Mouse (Mus musculus): ENCODE data around the gene Pip4k2b. TPM values are rescaled to one million over a fixed set of nuclear protein-coding genes. Genes with fewer than 3 reads are reported as not detected.

Gene Pip4k2b
- total RNA-seq, 2 experiments from 2014 or later = 115 to 118 TPM

DNA sequence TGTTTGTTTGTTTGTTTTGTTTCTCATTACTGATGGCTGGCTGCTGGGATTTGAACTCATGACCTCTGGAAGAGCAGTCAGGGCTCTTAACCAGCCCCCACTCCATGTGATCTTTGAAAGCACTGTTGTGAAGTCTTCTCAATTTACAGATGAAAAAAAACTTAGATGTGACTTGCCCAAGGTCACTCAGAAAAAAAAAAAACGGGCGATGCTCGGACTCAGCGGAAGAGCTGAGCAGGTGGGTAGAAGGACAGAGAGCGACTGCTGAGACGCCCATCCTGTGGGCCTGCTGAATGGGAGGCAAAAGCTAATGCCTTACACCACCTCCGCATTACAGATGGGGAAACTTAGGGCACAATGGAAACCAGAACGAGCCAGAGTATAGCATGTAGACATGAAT, 47.8 kb downstream of the Pip4k2b start:
- DNase-seq (ENCODE audit: low spot score in 2 of 2) = no peak

DNA sequence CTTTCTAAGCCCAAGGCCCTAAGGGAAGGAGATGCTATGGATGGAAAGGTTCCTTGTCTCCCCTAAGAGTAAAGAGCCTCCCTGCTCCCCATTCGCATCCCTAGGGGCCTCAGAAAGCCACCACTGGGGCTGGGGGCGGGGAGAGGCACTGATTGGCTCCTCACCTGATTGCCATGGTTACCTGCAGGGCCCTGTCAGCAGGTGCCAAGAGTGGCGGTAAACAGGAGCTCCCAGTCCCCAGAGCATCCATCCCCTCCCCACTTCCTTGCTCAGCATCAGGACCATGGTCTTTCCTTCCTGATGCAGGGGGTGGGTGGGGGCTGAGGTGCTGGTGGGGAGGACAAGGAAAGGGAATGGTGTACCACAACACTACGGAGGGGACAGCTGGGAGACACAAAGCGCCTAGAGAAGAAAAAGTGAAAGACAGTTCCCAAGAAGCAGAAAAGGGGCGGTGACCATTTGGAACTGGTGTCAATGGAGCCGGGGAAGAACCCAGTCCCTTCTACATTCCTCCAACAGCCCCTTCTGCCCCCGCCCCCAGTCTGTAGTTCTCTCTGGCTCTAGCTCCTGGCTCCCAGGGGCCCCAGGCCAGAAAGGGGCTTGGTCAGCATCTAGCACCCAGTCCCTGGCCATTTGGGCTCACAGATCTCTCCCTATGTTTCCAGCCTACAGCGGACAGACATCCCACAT, 48.6 kb downstream of the Pip4k2b start:
- peak in 1 of 2 experiments; percentile 54 for DNase-seq (ENCODE audit: low spot score in 2 of 2)

DNA sequence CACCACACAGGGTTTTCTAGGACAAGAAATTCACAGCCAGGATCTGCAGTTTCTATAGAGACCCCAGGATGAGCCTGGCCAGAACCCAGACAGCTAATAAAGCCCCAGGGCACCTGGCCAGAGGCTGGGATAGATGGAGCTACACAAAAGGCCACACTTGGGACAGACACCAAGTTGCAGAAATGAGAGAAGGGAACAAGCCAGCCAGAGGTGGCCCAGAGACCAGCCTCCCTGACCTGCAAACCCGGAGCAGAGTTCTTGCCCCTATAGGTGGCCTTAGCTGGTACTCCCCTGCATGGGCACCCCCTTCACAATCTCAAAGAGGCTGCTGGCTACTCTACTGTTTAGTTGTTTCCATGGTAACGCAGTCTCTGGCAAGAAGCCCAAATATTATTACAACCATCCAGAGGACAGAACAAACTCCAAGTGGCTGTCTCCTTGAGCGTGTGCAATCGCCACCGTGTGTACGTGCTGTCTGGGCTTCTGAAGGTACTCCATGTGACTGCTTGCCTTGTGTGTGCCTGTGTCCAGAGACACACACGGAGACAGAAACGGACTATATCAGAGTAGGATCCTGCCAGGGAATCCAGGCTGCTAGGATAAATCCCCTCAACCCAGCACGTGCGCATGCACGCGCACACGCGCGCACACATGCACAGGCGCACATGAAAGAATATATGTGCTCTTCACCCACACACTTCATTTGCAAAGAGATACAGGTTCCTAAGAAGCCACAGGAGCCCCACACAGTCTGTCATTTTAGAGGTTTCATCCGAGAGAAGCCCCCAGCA, 49.4 kb downstream of the Pip4k2b start:
- DNase-seq (ENCODE audit: low spot score in 2 of 2) = peak; percentile 65 to 85

DNA sequence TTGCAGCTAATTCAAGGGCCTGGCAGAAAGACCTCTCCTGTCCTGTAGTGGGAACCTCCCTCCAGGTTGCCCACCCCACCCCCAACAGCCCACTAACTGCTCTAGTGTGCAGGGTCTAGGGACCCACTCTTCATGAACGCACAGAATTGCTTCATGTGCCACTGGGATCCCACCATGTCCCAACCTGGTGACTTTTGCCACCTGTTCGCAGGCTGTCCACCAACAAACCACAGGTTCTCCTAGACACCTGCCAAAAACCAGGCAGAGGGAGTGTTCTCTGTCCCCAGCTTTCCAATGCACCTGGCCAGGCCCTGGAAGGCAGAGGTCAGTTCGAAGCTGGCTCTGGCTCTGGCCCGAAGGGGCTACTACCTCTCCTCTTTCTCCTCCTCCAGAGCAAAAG, 50.1 kb downstream of the Pip4k2b start:
- no peak for DNase-seq (ENCODE audit: low spot score in 2 of 2)

DNA sequence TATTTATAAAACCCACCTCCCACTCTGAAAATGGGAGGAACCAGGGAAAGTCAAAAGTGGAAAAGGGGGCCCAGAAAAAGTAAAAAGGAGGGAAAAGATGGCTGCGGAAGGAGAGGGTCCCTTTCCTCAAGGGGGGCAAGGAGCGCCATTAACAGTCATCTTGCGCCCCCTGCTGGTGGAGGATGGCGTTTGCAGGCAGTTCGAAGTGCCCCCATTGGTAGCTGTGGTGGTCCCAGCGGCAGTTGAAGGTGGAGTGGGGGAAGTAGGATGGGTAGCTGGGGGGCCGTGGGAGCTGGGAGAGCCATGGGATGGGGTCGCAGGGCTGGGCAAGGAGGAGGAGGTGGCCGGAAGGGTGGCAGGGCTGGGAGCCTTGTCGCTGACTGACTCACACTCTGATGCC, 54.6 kb downstream of the Pip4k2b start:
- DNase-seq (ENCODE audit: low spot score in 2 of 2) = peak; percentile 58 to 67

DNA sequence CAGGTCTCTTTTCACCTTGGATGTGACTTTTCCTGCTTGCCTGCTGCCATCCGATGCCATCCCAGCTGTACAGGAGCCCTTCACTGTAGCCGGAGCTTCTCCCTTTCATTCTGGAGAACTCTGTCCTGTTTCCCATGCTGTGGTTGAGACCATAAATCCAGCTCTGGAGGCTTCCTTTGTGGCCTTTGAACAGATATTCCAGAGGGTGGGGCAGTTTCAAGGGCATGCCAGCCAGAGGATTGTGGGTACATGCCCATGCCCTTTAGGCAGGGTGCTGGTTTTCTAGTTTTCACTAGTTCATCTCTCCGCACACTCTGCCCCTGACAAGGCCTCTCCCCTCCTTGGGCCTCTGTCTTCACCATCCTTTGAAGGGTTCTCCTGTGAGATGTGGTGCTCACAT, 57.4 kb downstream of the Pip4k2b start:
- no peak for DNase-seq (ENCODE audit: low spot score in 2 of 2)

DNA sequence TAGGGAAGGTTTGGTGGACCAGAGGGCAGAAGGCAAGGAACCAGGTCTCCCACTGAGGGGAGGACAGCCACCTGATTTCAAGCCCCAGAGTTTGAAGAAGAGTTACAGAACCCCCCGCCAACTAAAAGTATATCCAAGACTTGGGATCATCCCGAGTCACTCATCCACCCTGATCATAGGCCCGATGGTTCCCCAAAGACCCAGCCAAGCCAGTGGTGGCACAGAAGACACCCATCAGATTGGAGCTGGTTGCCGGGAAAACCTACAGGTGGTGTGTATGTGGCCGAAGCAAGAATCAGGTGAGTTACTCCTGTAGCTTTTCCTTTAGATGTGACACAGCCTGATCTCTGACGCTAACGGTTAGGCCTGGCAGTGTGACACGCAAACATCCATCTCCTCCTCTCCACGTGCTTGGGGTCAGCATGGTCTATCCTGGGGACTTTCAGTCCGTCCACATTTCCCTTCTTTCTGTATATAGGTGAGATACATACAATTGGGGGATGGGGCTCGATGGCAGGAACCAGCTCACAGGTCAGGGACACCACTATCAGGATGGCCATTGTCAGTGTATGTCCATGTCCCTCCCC, 58.1 kb downstream of the Pip4k2b start:
- no peak for DNase-seq (ENCODE audit: low spot score in 2 of 2)

DNA sequence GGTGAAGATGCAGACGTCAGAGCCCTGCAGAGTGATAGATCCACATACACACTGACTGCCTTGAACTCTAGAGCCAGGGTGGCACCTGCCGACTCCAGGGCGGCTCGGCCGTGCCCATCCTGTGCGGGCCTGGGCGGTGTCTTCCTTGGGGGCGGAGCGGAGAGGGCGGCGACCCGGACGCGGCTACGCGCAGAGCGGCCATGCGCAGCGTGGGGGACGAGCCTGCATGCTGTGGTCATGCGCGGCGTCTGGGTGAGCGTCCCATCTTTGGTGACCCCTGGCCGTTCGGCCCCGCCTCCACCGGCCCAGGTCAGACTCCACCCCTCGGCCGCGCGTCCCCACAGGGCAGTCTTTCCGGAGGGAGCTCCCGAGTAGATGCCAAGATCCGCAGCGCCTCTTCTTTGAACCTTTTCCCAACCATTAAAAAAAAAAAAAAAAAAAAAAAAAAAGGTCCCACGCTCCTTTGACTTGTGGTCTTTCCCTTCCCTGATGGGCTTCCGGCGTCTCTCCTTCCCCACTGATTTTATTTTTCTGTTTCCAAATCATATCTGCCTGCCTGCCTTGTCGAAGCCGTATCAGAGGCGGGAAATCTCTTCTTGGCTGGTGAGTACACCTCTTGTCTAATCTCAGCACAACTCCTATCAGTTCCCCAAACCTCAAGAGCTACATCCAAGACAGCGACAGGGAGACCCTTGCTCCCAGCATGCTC, 58.7 kb downstream of the Pip4k2b start, which contains the start of gene Cisd3:
TSS of gene Cisd3 (plus strand) at position 214 of the 709 bp plus-strand sequence.
- peak; percentile 65 to 79 for DNase-seq (ENCODE audit: low spot score in 2 of 2)

DNA sequence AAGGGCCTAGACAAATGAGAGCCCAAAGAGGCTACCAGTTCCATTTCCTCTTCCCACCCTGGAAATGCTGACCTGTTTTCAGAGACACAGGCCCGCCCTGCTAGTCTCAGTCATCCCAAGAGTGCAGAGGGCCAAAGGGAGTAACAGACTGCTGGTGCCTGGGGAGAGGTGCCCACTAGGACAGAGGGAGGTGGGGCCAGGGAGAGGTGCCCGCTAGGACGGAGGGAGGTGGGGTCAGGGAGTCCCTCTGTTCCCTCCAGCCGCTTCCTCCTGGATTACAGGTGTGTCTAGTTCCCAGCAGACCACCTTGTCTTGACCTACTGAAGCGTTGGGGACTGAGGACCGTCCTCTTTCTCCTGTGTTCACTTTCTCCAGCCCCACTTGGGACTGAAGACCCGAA, 59.7 kb downstream of the Pip4k2b start:
- DNase-seq (ENCODE audit: low spot score in 2 of 2) = no peak

DNA sequence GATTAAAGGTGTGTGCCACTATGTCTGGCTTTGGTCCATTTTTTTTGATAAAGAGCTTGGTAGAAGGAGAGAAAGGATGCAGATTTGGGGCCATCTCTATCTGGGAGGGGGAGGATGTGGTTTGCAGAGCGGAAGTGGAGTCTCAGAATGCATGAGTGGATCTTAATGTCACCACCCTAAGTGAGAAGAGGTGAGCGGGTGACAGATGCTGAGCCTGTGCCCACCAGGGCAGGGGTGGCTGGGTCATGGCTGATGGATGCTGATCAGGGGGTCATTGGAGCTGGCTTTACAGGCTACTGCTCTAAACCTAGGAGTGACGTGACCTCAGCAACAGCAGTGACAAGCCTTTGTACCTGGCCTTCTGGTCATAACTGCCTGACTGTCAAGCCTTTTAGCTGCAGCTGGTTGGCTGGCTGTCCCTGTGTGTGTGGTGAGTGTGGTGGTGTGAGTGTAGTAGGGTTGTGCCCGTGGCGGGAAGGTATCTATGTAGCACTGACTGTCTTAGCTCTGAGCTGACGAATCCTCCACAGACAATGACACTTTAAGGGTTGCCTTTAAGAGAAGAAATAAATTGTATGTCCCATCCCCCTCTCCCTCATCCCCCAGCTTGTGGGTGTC, 60.3 kb downstream of the Pip4k2b start:
- no peak for DNase-seq (ENCODE audit: low spot score in 2 of 2)

DNA sequence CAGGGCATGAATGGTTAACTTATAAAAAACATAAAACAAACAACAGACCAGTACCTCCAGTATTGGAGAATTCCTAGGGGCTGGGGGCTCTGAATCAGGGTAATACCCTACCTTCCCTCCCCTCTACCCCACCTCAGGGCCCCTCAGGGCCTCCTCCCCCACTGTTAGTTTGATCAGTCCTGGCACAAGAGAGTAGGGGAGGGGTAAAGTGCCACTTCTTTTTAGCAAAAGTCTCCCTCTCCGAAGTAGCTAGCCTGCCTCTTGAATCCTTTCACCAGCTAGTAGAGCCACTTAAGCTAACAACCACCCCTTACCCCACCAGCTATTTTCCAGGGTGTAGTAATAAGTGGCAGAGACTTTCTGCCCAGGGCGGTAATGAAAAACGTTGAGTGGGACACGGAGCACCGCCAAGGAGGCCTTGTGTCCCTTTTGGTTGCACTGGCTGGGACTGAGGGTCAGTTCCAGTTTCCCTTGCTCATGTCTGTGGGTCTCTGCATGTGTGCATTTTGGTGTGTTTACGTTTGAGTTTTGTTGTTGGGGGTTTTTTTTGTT, 61.9 kb downstream of the Pip4k2b start:
- no peak for DNase-seq (ENCODE audit: low spot score in 2 of 2)

DNA sequence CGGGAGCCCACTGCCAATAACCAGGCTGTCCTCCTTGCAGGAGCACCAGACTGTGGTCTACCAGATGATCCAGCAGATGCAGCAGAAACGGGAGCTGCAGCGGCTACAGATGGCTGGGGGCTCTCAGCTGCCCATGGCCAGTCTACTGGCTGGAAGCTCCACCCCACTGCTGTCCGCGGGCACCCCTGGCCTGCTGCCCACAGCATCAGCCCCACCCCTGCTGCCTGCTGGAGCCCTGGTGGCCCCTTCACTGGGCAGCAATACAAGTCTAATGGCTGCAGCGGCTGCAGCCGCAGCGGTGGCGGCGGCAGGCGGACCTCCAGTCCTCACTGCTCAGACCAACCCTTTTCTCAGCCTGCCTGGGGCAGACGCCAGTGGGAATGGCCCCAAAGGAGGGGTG, 64.1 kb downstream of the Pip4k2b start:
- no peak for DNase-seq (ENCODE audit: low spot score in 2 of 2)

DNA sequence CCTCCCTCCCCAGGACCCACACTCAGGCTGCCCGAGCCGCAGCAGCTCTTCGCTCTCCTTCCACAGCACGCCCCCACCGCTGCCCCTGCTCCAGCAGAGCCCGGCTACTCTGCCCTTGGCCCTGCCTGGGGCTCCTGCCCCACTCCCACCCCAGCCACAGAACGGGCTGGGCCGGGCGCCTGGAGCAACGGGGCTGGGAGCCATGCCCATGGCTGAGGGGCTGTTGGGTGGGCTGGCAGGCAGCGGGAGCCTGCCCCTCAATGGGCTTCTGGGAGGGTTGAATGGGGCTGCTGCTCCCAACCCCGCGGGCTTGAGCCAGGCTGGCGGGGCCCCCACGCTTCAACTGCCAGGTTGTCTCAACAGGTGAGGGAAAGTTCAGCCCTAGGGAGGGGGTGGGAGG, 66.2 kb downstream of the Pip4k2b start:
- DNase-seq (ENCODE audit: low spot score in 2 of 2) = no peak

DNA sequence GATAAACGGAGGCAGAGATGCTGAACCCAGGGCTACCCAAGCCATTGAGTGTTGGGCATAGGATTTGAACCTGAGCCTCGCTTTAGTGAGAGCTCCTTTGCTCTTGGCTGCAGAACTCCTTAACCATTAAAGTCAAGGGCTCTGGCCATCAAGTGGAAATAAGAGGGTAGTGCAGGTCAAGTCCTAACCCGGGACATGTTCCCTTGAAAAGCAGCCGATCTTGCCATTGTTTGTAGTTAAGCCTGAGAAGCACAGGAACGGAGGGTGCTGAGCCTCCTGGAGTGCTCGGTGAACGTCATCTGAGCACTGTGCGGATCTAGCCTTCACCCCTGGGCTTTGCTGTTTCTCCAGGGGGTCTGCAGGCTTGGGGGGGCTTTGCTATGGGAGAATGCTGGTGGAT, 66.7 kb downstream of the Pip4k2b start:
- no peak for DNase-seq (ENCODE audit: low spot score in 2 of 2)

DNA sequence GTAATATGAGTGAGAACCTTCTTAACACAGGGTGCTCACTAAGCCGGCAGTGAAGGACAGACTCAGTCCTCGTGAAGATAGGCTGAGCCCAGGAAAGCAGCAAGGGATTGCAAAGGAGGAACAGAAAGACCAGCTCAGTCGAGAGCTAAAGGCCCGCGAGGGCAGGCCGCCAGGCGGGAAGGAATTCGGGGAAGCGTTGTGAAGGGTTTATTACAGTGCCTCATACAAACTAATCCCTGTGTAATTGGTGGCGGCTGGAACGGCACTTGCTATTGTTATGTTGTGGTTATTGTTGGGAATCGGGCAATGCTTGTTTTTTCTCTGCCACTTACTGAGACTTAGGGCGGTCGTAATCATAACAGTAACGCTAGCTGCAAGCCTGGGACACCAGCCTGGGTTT, 67.1 kb downstream of the Pip4k2b start:
- DNase-seq (ENCODE audit: low spot score in 2 of 2) = no peak

DNA sequence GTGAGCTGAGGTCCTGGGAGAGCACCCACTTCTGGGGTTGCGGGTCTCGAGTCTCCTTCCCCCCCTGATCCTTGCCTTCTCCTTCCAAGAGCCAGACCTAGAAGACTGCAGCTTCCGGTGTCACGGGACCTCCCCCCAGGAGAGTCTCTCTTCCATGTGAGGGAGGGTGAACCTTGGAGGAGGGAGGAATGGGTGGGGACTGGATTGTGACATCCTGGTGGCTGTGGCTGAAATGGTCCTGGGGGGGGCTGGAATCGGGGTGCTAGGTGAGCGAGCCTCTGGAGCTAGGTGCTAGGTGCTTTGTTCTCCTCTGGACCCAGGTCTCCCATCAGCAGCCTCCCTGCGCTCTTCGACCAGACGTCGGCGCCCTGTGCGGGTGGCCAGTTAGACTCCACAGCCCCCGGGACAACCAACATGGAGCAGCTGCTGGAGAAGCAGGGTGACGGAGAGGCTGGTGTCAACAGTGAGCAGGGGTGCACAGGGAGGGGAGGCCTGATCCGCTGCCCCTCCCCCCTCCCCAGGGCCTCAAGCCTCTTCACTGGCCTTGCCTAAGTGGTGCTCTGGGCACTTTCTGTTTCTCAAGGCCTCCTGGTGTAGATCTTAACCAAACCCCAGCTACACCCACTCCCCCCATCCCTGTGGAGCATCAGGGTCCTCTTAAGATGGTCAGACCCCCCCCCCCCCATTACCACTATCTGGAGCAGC, 68.3 kb downstream of the Pip4k2b start:
- DNase-seq (ENCODE audit: low spot score in 2 of 2) = no peak

DNA sequence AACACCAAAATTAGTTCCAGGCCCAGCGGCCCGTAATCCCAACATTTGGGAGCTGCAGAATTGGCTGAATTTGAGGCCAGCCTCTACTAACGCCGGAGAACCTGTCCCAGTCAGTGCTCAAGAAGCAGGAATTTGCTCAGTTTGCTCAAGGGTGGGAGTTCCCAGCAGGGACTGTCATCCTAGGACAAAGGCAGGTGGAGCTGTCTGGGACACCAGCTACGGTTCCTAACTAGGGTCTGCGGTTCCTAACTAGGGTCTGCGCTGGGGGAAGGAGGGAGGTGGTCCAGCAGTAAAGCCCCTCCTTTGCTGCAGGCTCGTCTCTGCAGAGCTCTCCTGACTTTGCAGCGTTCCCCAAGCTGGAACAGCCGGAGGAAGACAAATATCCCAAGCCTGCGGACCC, 71.4 kb downstream of the Pip4k2b start:
- no peak for DNase-seq (ENCODE audit: low spot score in 2 of 2)

DNA sequence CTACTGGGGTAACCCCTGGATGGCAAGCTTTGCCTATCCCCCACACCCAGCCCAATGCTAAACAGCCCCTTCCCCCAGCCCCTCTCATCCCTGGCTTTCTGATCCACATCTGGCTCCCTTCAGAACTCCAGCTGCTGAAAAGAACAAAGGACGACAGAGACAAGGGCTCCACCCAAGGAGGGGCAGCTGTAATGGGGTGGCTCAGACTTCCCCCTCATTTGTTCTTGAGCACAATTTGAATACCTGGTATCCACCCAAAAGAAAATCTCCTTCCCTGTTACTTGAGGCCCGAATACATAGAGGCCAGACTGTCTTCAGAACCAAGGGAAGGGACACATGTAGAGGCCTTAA, 73.4 kb downstream of the Pip4k2b start:
- DNase-seq (ENCODE audit: low spot score in 2 of 2) = no peak

DNA sequence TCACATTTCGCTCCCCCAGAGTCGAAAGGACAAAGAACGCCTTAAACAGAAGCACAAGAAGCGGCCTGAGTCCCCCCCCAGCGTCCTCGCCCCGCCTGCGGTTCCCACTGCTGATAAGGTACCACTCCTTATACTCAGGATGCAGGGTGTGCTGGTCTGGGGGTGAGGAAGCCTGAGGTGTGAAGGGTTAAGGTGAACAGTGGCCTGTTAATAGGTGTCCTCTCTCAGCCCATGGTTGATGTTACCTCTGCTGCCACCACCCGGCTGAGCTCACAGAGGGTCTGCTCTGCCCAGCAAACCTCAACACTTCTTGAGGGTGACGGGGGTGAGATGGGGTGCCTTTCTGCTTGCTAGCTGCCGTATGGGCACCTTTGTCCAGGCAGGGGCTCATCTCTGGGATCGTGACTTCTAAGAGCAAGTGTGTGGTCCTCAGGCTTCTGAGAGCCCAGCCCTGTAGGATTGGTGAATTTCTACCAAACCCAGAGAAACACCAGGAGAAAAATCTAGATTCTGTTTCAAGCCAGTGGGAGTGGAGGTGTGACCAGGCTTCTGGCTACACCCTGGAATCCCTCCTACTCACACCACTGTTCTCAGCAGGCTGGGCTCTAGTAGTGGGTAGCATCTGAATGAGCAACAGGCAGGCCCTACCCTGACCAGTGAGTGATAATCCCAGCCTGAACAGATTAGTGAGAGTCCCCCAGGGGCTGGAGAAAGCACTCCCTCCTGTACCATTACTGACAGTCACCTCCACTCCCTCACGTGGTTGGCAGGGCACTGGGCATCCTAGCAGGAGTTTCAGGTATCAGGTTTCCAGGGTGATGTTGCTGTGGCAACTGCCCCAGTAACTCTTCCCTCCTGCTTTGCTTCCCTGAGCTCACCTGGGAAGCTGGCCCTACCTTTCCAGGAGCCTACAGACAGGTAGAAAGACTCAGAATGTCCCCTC, 74.0 kb downstream of the Pip4k2b start:
- no peak for DNase-seq (ENCODE audit: low spot score in 2 of 2)
